Mouse (Mus musculus) lung, postnatal 0 days (tissue): ENCODE results near the gene Mtrf1l.

Experiments used
- CTCF ChIP-seq: IDR thresholded peaks from 2 replicates; pipeline ENCODE4 v1.5.1; 2016; ENCODE audit warnings: antibody characterized with exemption, mild to moderate bottlenecking
- EP300 ChIP-seq: IDR thresholded peaks from 2 replicates; pipeline ENCODE4 v1.6.1; 2016; ENCODE audit warnings: antibody characterized with exemption, mild to moderate bottlenecking, control low read depth

GRCm38 (mm10) chr10:5859729-5860128 lies 36.0 kb upstream of the Mtrf1l start:
- TF ChIP-seq CTCF (peak; percentile 55), EP300 (no peak)
